Mouse (Mus musculus) heart, embryonic 12.5 days (tissue): ENCODE measurements around the gene Smg7. TPM values are rescaled to one million over a fixed set of nuclear protein-coding genes. Genes with fewer than 3 reads are reported as not detected.
"Not testable (repeated sequence)": the region's sequence is repeated elsewhere in the genome, so short reads cannot be mapped to it uniquely, and the experiment has no call there.

Experiments
- ATAC-seq: fragments of 200-750 bp; cut with Nextera tagmentation; 2 replicates; pipeline ENCODE4 v1.8.0; 2017; ENCODE audit warnings: moderate TSS enrichment, moderate library complexity; ENCODE audit not compliant: insufficient number of reproducible peaks, low FRiP score
- H3K27ac ChIP-seq: fragments of 300-500 bp; sonication (generic); 2 replicates; pipeline ENCODE4 v1.5.1; 2016; ENCODE audit warnings: mild to moderate bottlenecking, moderate library complexity; ENCODE audit not compliant: poor library complexity, severe bottlenecking
- H3K27me3 ChIP-seq: fragments of 300-500 bp; sonication (generic); replicated peaks from 2 replicates; pipeline ENCODE4 v1.6.1; 2016; ENCODE audit warnings: mild to moderate bottlenecking, moderate library complexity
- H3K36me3 ChIP-seq: fragments of 300-500 bp; sonication (generic); 2 replicates; pipeline ENCODE4 v1.6.1; 2016; ENCODE audit warnings: mild to moderate bottlenecking, moderate library complexity
- H3K4me1 ChIP-seq: fragments of 300-500 bp; sonication (generic); replicated peaks from 2 replicates; pipeline ENCODE4 v1.6.1; 2016; ENCODE audit warnings: mild to moderate bottlenecking
- H3K4me2 ChIP-seq: fragments of 300-500 bp; sonication (generic); 2 replicates; pipeline ENCODE4 v1.6.1; 2016; ENCODE audit warnings: mild to moderate bottlenecking, moderate library complexity
- H3K4me3 ChIP-seq: fragments of 300-500 bp; sonication (generic); 2 replicates; pipeline ENCODE4 v1.5.1; 2016; ENCODE audit warnings: mild to moderate bottlenecking
- H3K9ac ChIP-seq: fragments of 300-500 bp; sonication (generic); 2 replicates; pipeline ENCODE4 v1.6.1; 2016; ENCODE audit warnings: mild to moderate bottlenecking, moderate library complexity
- H3K9me3 ChIP-seq: fragments of 300-500 bp; sonication (generic); replicated peaks from 2 replicates; pipeline ENCODE4 v1.6.1; 2016; ENCODE audit warnings: mild to moderate bottlenecking, moderate library complexity
- WGBS: fragments of 180-500 bp; shearing (Covaris S2); methylation state at CpG from one replicate; pipeline ENCODE4 v1.1.7; 2016; 5-methylcytosine and 5-hydroxymethylcytosine counted together
- polyA plus RNA-seq: library from polyadenylated mRNA; unstranded; fragments of >200 nt; fragmentation: Nextera tagmentation; extraction: Ambion mirVana; gene quantifications from 2 replicates; pipeline ENCODE4 v1.2.1, GENCODE M21; 2016

Smg7 gene
- polyA plus RNA-seq, 1 experiment from 2014 or later, result 32.3 TPM

- under 1% methylated on average over 14 of the region's 14 CpGs for WGBS
- peak overlapping the region; percentile 61 for H3K4me2 ChIP-seq
- no peaks in the 10 kb centered on the region for H3K9me3 ChIP-seq
- H3K4me3 ChIP-seq, result peak overlapping the region; percentile 52
- 0 out of 2 replicates have a peak, but pooled peaks cover 3% of the 10 kb centered on the region for H3K36me3 ChIP-seq
- peak overlapping the region; percentile 44; the same call in 1 of the 2 replicates for H3K27ac ChIP-seq
- H3K4me1 ChIP-seq, result peaks cover 11% of the 10 kb centered on the region
- peak; percentile 51; the same call in 1 of the 2 replicates for ATAC-seq
- H3K9ac ChIP-seq, result peak overlapping the region; percentile 57; the same call in 1 of the 2 replicates
- no peaks in the 10 kb centered on the region for H3K27me3 ChIP-seq
Observed at GRCm38 (mm10) chr1:152904469-152904868, 2.0 kb upstream of the Smg7 start.

- peaks cover 15% of the 10 kb centered on the region for H3K4me1 ChIP-seq
- 0 out of 2 replicates have a peak, but pooled peaks cover 3% of the 10 kb centered on the region for H3K36me3 ChIP-seq
- H3K27ac ChIP-seq, result peak overlapping the region; percentile 98
- H3K4me3 ChIP-seq, result peak overlapping the region; percentile 98
- no peaks in the 10 kb centered on the region for H3K9me3 ChIP-seq
- no peak for ATAC-seq
- H3K4me2 ChIP-seq, result peak overlapping the region; percentile 96
- under 1% methylated on average over 36 of the region's 36 CpGs for WGBS
- H3K27me3 ChIP-seq, result no peaks in the 10 kb centered on the region
- peak overlapping the region; percentile 88 for H3K9ac ChIP-seq
Observed at GRCm38 (mm10) chr1:152903591-152904135, 1.2 kb upstream of the Smg7 start.

GRCm38 (mm10) chr1:152902665-152903516 lies 445 bp upstream of the Smg7 start:
- H3K9ac ChIP-seq, result peak overlapping the region; percentile 98
- peak overlapping the region; percentile 98 for H3K27ac ChIP-seq
- peak overlapping the region; percentile 96 for H3K4me2 ChIP-seq
- ATAC-seq, result peak; percentile 90
- H3K9me3 ChIP-seq, result no peaks in the 10 kb centered on the region
- H3K4me1 ChIP-seq, result peaks cover 16% of the 10 kb centered on the region
- H3K27me3 ChIP-seq, result no peaks in the 10 kb centered on the region
- WGBS, result under 1% methylated on average over 48 of the region's 69 CpGs
- H3K36me3 ChIP-seq, result 0 out of 2 replicates have a peak, but pooled peaks cover 3% of the 10 kb centered on the region
- H3K4me3 ChIP-seq, result peak overlapping the region; percentile 98

- Histone ChIP-seq H3K9me3 (no peaks in the 10 kb centered on the region), H3K4me2 (peak overlapping the region; percentile 99), H3K27ac (peak overlapping the region; percentile 98), H3K4me1 (peaks cover 18% of the 10 kb centered on the region), H3K9ac (peak overlapping the region; percentile 98), H3K27me3 (no peaks in the 10 kb centered on the region), H3K36me3 (0 out of 2 replicates have a peak, but pooled peaks cover 3% of the 10 kb centered on the region), H3K4me3 (peak overlapping the region; percentile 98)
- no peak for ATAC-seq
- WGBS, result under 1% methylated on average over 6 of the region's 6 CpGs
Observed at GRCm38 (mm10) chr1:152901419-152901764, 1.1 kb downstream of the Smg7 start.

- not testable (repeated sequence) for H3K4me3 ChIP-seq, H3K9me3 ChIP-seq, ATAC-seq, H3K27me3 ChIP-seq, H3K27ac ChIP-seq, H3K9ac ChIP-seq, H3K4me1 ChIP-seq, H3K4me2 ChIP-seq, H3K36me3 ChIP-seq
- 84% methylated on average over 3 of the region's 5 CpGs for WGBS
Observed at GRCm38 (mm10) chr1:152888086-152888485, 14.4 kb downstream of the Smg7 start.

GRCm38 (mm10) chr1:152871031-152871430 lies 31.4 kb downstream of the Smg7 start:
- Histone ChIP-seq H3K9me3 (no peaks in the 10 kb centered on the region), H3K36me3 (peaks cover 24% of the 10 kb centered on the region), H3K4me3 (no peak overlapping the region), H3K27ac (no peak overlapping the region), H3K4me2 (no peak overlapping the region), H3K9ac (no peak overlapping the region), H3K4me1 (peaks cover 4% of the 10 kb centered on the region; the same call in 1 of the 2 replicates), H3K27me3 (no peaks in the 10 kb centered on the region)
- ATAC-seq, result no peak
- WGBS, result 72% methylated on average over 3 of the region's 3 CpGs

GRCm38 (mm10) chr1:152869901-152870300 lies 32.5 kb downstream of the Smg7 start:
- Histone ChIP-seq H3K4me1 (peaks cover 4% of the 10 kb centered on the region; the same call in 1 of the 2 replicates), H3K9ac (no peak overlapping the region), H3K9me3 (no peaks in the 10 kb centered on the region), H3K4me2 (no peak overlapping the region), H3K4me3 (no peak overlapping the region), H3K36me3 (peaks cover 33% of the 10 kb centered on the region), H3K27me3 (no peaks in the 10 kb centered on the region), H3K27ac (no peak overlapping the region)
- ATAC-seq, result no peak
- 57% methylated on average over 6 of the region's 6 CpGs for WGBS

GRCm38 (mm10) chr1:152846856-152847255 lies 55.6 kb downstream of the Smg7 start:
- Histone ChIP-seq H3K27ac (no peak overlapping the region), H3K4me2 (no peak overlapping the region), H3K4me1 (0 out of 2 replicates have a peak, but pooled peaks cover 3% of the 10 kb centered on the region), H3K9ac (no peak overlapping the region), H3K4me3 (no peak overlapping the region), H3K36me3 (peaks cover 72% of the 10 kb centered on the region), H3K9me3 (no peaks in the 10 kb centered on the region), H3K27me3 (no peaks in the 10 kb centered on the region)
- 94% methylated on average over 2 of the region's 2 CpGs for WGBS
- ATAC-seq, result no peak

GRCm38 (mm10) chr1:152845211-152845730 lies 57.2 kb downstream of the Smg7 start:
- WGBS, result 85% methylated on average over 3 of the region's 3 CpGs
- no peak overlapping the region for H3K9ac ChIP-seq
- H3K27me3 ChIP-seq, result no peaks in the 10 kb centered on the region
- no peak overlapping the region for H3K27ac ChIP-seq
- H3K9me3 ChIP-seq, result no peaks in the 10 kb centered on the region
- no peak overlapping the region for H3K4me2 ChIP-seq
- ATAC-seq, result no peak
- H3K36me3 ChIP-seq, result peaks cover 76% of the 10 kb centered on the region
- no peak overlapping the region for H3K4me3 ChIP-seq
- H3K4me1 ChIP-seq, result 0 out of 2 replicates have a peak, but pooled peaks cover 3% of the 10 kb centered on the region

GRCm38 (mm10) chr1:152844634-152845033 lies 57.8 kb downstream of the Smg7 start:
- no peaks in the 10 kb centered on the region for H3K9me3 ChIP-seq
- no peak overlapping the region for H3K4me2 ChIP-seq
- H3K27ac ChIP-seq, result no peak overlapping the region
- peaks cover 80% of the 10 kb centered on the region for H3K36me3 ChIP-seq
- WGBS, result 82% methylated on average over 1 of the region's 1 CpGs
- 0 out of 2 replicates have a peak, but pooled peaks cover 3% of the 10 kb centered on the region for H3K4me1 ChIP-seq
- peak; percentile 76; the same call in 1 of the 2 replicates for ATAC-seq
- no peaks in the 10 kb centered on the region for H3K27me3 ChIP-seq
- no peak overlapping the region for H3K4me3 ChIP-seq
- H3K9ac ChIP-seq, result no peak overlapping the region

GRCm38 (mm10) chr1:152841057-152841456 lies 61.4 kb downstream of the Smg7 start:
- 98% methylated on average over 2 of the region's 2 CpGs for WGBS

More at GRCm38 (mm10) chr1:152841057-152841456, 61.4 kb downstream of the Smg7 start:
- Histone ChIP-seq H3K27ac (no peak overlapping the region), H3K4me2 (no peak overlapping the region), H3K36me3 (peaks cover 86% of the 10 kb centered on the region), H3K27me3 (no peaks in the 10 kb centered on the region), H3K9me3 (no peaks in the 10 kb centered on the region), H3K9ac (no peak overlapping the region), H3K4me3 (no peak overlapping the region), H3K4me1 (0 out of 2 replicates have a peak, but pooled peaks cover 3% of the 10 kb centered on the region)
- ATAC-seq, result no peak
